Mouse (Mus musculus) skeletal muscle tissue, postnatal 0 days (tissue): ENCODE measurements around the gene Tmigd1. TPM values are rescaled to one million over a fixed set of nuclear protein-coding genes. Genes with fewer than 3 reads are reported as not detected.

Experiments used
- polyA plus RNA-seq: library from polyadenylated mRNA; unstranded; fragments of >200 nt; fragmentation: Nextera tagmentation; extraction: Ambion mirVana; gene quantifications from 2 replicates; pipeline ENCODE4 v1.2.1, GENCODE M21; 2015

Gene Tmigd1
- polyA plus RNA-seq = 0.55 and 1.7 TPM in 2 replicates

DNA sequence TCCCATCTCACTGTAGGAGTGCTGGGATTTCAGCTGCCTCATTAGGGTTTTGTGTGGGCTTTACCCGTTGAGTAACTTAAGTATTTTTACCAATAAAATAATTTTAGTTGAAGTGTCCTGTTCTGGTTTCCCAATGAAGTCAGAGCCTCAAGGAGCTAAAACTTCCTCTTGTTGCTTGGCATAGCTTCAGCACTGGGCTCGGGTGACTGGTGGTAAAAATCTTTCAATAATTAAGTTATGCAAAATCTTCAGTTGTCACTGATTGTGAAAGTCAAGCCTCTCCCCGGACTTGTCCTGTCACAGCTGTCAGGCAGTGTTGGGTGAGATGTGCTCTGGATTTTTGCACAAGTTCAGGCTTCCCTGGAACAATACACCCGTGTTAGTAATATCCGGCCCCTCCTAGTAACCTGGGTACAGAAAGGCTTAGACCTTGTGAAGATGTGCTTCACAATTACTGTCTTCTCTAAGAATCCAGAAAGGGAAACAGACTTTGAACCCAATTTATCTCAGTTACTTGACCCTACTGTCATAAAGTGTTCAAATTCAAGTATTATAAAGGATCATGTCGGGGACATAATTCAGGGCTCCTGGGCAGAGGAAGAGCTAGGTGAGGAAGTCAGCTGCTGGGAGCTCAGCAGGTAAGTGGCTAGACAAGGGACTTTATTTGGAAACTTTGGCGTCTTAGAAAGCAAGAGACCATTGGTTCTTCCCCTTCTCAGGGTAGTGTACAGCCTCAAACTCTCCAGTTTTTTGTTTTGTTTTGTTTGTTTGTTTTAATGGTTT lies at the start of gene Tmigd1:
TSS of gene Tmigd1 (plus strand) at position 581 of the 783 bp plus-strand sequence.

DNA sequence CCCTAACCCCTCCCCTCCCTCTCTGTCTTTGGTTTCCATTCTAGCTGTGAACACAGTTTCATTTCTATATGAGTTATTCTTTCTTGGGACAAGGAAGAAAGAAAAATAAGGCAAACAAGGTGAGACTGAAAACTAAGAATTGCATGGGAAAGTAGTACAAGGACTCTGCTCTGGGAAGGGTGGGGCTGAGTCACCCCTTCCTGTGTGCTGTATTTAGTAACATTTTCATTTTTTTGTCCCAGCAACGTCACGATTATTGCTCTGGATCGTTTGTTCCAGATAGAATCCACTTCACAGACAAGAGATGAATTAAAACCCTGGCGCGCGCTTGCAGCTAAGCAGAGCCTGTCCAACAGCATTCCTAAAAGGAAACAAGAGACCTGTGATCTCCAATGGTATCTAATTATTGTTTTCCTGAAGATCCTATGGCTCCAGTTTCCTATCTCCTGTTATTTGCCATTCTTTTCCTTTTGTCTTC lies 22.8 kb downstream of the Tmigd1 start, which contains the start of gene Blmh:
TSS of gene Blmh (plus strand) at position 51 of the 478 bp plus-strand sequence.

Other genes starting within 250 kb of the Tmigd1 start
- not detected in 2 replicates for gene Bhlha9, start 229.7 kb upstream of the Tmigd1 start, polyA plus RNA-seq
- gene Trarg1, start 222.4 kb upstream of the Tmigd1 start, polyA plus RNA-seq = 2.2 and 17.8 TPM in 2 replicates
- gene Gosr1, start 138.6 kb upstream of the Tmigd1 start, polyA plus RNA-seq = 13.8 and 17.8 TPM in 2 replicates
- gene Cpd, start 55.1 kb upstream of the Tmigd1 start, polyA plus RNA-seq = 6.8 and 8.4 TPM in 2 replicates
- gene Blmh, start 22.6 kb downstream of the Tmigd1 start, polyA plus RNA-seq = 57.4 and 73.9 TPM in 2 replicates
- gene Slc6a4, start 96.4 kb downstream of the Tmigd1 start, polyA plus RNA-seq = 4.5 and 7.0 TPM in 2 replicates
- 46.7 and 52.3 TPM in 2 replicates for gene Nsrp1, start 176.3 kb downstream of the Tmigd1 start, polyA plus RNA-seq